Mouse (Mus musculus): ENCODE measurements at regions not wholly inside any gene's neighbourhood (a gene's known extent, or its start where the extent isn't known, plus 50 kb on each side); places are given as distances from the start of the nearest gene placed in this dataset.

- no peak for DNase-seq
Measured at GRCm38 (mm10) chr3:80631391-80631790, 171.2 kb downstream of the Gria2 start.

GRCm38 (mm10) chr3:80610414-80610813 lies 192.2 kb downstream of the Gria2 start:
- DNase-seq = no peak

GRCm38 (mm10) chr3:80608467-80608866 lies 194.2 kb downstream of the Gria2 start:
- no peak for DNase-seq

- no peak for DNase-seq
Measured at GRCm38 (mm10) chr3:80607809-80608208, 194.8 kb downstream of the Gria2 start.

- no peak for DNase-seq
Measured at GRCm38 (mm10) chr3:80597549-80597948, 205.1 kb downstream of the Gria2 start.

- no peak for DNase-seq
Measured at GRCm38 (mm10) chr3:80567514-80567913, 235.1 kb downstream of the Gria2 start.

- DNase-seq = no peak
Measured at GRCm38 (mm10) chr3:80566236-80566635, 236.4 kb downstream of the Gria2 start.

GRCm38 (mm10) chr3:80546151-80546695 lies 256.4 kb downstream of the Gria2 start:
- DNase-seq = no peak

- no peak for DNase-seq
Measured at GRCm38 (mm10) chr3:80543783-80544182, 258.9 kb downstream of the Gria2 start.

GRCm38 (mm10) chr3:80541382-80541781 lies 261.3 kb downstream of the Gria2 start:
- DNase-seq = no peak

GRCm38 (mm10) chr3:80533706-80534349 lies 268.8 kb downstream of the Gria2 start:
- DNase-seq = peak; percentile 58 to 62

GRCm38 (mm10) chr3:80514026-80514425 lies 288.6 kb downstream of the Gria2 start:
- DNase-seq = peak; percentile 81 to 89

GRCm38 (mm10) chr3:80509185-80509584 lies 293.4 kb downstream of the Gria2 start:
- no peak for DNase-seq

GRCm38 (mm10) chr3:80506701-80507100 lies 295.9 kb downstream of the Gria2 start:
- DNase-seq = no peak

GRCm38 (mm10) chr3:80501117-80501516 lies 301.5 kb downstream of the Gria2 start:
- DNase-seq = no peak

- no peak for DNase-seq
Measured at GRCm38 (mm10) chr3:80496556-80496955, 306.1 kb downstream of the Gria2 start.

GRCm38 (mm10) chr3:80484168-80484833 lies 318.3 kb downstream of the Gria2 start:
- peak in 1 of 2 experiments; percentile 4 for DNase-seq

- DNase-seq = no peak
Measured at GRCm38 (mm10) chr3:80478676-80479075, 324.0 kb downstream of the Gria2 start.

GRCm38 (mm10) chr3:80473686-80474085 lies 328.9 kb downstream of the Gria2 start:
- no peak for DNase-seq

Measured in cerebellum, postnatal 10 days (tissue).